Mouse (Mus musculus) retina, postnatal 7 days (tissue): ENCODE data around the gene Tgds.
"Not testable (repeated sequence)": the region's sequence is repeated elsewhere in the genome, so short reads cannot be mapped to it uniquely, and the experiment has no call there.

Experiments used
- DNase-seq: peaks from one replicate; pipeline ENCODE4 v3.0.0-alpha.2; 2012; ENCODE audit warnings: low read depth, low spot score

Tgds gene

DNA sequence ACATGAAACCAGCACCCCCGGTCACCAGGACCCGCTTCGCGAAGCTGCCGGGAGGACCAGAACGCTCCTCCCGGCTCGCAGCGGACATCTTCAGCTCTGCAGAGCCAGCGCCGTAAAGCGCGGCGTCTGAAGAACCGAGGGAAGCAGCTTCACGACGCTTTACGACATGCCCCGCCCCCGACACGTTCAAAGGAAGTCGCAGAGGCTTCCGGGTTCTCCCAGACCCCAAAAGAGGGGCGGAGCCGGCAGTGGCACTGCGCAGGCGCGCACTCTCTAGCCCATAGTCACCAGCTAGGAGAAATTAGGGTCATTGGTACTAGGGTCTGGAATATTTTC, at the start of gene Tgds:
Tgds (minus strand) TSS at position 114 of the 336 bp plus-strand sequence.
- DNase-seq, result peak; percentile 97

DNA sequence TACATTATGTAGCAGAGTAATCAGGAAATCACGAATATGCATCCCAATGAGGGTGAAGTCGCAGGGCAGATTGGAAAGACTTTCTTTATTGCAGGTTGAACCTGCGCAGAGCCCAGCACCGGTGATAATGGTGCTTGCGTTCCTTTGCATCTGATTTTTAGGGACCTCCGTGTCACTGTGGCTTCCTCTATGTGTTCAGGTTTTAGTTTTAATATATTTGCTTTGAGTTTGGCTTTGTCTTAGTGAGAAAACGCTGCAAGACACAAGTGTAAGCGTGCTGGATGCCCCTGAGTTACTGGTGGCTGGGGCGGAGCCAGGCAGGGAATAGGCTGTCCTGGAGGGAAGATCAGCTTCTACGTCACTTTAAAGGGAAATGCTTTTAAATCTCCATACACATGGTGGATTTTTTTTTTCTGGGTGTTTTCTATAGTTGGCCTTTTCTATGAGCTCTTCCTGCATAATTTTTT, 48.2 kb upstream of the Tgds start:
- DNase-seq, result peak; percentile 14

DNA sequence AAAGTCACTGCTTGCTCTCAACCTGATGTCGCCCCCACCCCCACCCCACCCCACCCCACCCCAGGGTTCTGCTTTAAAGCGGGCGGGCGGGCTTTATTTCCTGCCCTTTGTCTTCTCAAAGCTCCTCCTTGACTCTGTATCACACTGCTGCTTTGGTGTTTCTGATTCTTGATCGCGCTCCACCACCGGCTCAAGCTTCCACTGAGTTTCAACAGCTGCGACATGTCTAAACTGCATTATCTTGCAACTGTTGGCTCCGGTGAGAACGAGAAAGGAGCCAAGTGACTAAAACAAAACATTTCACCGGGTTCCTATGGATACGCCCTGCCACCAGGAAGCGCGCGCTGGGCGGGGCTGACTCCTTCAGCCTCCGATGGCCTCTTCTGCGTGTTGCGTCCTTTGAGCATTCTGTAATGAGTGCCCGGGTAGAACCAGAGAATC, 47.6 kb upstream of the Tgds start:
- no peak for DNase-seq

DNA sequence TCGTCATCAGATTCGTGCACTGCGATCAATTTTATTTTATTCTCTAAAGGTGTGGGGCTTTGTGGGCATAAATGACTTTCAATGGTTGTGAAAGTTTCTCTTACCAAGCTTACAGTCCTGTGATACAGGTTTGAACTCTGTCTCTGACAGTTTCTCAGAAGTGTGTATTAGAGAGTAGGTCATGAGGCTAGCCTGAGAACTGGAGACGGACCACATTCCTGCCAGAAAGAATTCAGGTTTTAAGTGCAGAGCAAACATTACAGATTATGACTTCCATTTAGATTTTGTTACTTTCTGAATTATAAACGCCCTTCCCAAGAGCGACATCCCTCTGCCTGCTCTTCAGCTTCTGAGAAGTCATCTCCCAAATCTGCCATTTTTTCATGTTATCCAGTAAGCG, 47.1 kb upstream of the Tgds start:
- no peak for DNase-seq

DNA sequence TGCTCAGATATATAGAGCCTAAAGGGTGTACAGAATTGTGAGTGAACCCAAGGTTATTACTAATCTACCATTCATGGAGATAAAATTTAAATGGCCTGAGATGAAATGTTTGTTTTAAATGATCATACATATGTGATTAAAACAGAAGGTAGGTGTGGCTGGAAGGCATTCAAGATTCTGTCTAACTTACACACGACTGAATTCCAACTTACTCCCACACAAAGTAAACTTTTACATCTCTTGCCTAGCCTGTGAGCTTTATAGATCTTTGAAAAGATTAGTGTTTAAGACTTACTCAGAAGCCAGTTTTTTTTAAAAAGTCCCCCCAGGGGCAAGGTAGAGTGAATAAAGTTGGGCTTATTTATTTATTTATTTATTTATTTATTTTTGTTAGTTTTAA, 46.7 kb upstream of the Tgds start:
- DNase-seq, result no peak

DNA sequence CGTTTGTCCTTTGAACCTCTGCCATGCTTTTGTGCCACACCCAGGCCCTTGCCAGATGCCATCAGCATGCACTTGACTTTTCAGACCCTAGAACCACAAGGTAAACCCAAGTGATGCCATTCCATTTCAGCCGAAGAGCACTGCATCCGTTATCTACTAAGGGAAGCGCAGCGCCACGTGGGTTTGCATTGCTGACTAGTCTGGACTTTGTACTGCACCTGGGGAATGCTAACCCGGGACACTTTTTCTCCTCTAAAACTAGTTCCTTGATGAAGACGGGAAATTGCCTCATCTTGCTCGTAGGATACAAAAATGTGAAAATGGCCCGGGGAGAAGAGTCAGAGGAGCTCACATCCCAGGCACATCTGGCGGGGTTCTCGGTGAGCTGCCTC, 43.1 kb upstream of the Tgds start:
- DNase-seq, result no peak

DNA sequence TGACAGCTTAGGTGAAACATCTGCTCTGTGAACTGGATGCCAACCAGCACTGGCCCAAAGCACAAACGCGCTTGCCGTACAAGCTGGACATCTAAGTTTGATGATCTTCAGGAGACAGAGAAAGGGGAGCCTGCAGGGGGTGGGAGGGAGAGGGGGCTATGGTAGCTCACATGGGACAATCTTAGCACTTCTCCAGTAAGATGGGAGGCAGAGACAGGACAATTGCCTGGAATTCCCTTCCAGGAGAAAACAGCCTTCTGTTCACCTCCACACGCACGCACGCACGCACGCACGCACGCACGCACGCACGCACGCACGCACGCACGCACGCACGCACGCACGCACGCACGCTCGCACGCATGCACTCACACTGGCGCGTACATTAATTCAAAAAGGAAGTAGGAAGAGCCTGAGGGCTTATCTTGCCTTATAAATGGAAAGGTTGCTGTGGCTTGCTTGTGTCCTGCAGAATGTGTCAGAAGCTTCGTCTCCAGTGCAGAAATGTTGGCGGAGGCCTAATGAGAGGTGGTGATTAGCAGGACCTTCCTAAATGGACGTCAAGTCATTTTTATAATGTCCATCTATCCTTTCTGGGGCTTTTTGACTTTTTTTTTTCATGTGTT, 42.6 kb upstream of the Tgds start:
- no peak for DNase-seq

DNA sequence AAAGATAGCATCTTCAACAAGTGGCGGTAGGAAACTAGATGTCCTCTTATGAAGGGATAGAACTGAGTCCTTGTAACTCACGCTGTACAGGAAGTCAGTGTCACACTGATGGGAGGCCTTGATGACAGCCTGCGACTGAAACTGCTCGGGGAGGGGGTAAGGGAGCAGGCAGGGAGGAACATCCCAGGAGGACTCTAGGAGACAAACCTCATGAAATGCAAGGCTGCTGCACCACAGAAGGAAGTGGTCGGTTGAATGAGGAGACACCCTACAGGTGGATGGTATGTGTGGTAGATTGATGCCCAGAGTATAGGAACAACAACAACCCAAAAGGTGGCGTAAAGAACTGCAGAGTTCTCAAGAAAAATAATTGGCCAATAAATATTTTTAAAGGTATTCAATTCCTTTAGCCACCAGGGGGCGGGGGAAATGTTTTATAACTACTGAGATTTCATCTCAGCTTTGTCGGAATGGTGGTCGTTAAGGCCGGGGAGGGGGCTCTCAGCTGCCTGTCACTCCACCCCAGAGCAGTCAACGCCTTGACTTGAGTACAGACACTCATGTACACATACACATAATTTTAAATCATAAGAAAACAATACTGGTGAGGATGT, 41.1 kb upstream of the Tgds start:
- DNase-seq, result no peak

DNA sequence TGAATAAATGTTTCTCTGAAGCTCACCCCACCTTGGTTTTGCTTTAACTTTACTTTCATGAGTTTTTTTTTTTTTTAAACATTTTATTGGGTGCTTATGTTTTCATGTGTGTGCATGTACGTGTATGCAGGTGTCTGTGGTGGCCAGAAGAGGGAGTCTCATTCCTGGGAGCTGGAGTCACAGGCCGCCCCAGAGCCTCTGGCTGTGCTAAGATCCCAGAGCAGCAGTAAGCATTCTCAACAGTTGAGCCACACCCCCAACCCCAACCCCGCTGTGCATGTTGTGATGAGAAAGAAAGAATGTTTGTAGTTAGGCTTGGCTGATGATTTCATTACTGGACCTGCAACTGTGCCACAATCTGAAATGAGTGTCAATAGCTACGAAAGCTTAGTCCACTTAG, 36.2 kb upstream of the Tgds start:
- DNase-seq, result no peak

DNA sequence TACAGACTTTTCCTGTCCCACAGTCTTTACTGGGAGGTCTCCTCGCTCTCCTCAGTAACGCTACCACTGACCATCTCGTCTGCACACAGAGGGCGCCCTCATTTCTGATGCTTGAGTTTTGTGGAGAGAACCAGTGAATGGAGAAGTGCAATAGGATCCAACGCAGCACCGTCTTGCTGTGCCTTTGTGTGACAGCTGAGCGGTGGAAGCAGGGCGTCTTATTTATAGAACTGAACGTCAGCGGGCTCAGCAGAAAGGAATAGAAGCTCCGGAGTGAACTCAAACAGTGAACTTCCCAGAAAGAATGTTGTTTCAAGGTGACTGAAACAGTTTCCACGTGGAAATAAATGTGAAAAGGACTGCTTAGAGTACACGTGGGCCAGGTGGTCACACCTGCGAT, 30.1 kb upstream of the Tgds start:
- DNase-seq, result no peak

DNA sequence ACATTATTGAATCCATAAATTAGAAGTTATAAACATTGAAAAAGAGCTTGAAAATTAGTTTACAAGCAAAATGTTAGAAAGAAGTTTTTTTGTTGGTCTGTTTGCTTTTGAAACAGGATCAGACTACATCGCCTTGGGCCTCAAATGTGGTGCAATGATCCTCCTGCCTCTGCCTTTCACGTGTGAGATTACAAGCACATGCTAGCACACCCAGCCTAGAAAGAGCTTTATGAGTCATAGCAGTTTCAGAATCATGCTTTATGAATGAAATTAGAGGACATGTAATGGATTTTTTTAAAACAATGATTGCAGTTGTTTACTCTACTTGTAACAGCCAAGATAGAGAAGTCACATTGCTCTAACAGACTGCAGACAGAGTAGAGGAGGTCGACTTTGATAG, 29.2 kb upstream of the Tgds start:
- DNase-seq, result no peak

DNA sequence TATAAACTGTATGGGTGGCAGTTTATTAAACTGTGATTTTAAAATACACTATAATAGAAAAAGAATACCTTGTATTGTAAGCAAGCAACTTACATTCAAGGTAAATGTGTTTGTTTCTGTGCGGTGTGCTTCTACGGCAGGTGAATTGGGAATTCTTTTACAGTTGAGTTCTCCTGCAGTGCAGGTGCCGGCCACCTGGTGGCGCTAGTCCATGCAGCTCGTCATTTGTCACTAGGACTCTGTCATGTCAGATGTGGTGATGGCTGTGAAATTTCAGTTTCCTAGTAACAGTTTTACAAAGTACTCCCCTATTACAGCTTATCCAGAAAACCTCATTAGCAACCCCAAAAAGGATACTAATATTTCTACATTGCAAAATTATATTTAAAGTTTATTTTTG, 24.6 kb upstream of the Tgds start:
- DNase-seq, result no peak

DNA sequence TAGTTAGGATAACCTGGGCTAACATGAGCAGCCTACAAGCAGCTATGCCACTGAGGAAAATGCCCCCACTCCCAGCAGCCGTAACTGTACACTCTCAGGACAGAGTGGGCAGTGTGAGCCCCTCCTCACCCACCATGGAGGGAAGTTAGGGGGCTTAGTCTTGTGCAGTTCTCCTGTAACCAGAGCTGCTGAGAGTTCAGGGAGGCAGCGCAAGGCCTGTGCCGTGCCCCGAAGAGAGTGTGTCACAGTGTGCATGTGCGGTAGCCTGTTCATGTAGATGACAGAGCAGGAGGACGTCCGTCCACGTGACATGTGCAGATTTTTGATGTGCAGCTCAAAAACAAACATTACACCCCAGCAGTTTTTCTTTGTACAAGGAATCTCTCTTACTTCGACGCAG, 24.2 kb upstream of the Tgds start:
- no peak for DNase-seq

DNA sequence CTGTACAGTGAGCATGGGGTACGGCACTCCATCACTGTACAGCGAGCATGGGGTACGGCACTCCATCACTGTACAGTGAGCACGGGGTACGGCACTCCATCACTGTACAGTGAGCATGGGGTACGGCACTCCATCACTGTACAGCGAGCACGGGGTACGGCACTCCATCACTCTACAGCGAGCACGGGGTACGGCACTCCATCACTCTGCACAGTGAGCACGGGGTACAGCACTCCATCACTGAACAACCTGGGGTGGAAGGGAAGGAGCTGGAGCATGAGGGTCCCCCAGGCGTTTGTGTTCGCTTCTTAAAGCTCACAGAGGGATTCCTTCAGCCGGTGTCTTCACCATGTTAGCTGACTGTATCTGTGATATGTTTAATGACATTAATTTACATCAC, 23.5 kb upstream of the Tgds start:
- DNase-seq, result not testable (repeated sequence)

DNA sequence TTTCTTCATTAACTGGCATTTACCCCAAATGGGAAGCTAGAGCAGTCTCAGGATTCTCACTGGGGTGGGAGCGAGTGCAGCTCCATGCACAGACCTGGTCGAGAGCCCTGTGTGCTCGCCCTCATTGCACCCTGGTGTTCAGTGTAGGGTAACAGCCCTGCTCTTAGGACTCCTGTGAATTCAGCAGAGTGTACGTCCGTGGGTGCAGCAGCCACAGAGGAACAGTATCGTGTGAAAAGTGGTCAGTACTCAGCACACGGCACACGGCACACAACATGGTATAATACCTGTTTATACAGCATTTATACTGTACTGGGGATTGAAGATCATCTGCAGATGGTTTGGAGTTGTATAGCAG, 19.7 kb upstream of the Tgds start:
- DNase-seq, result no peak

DNA sequence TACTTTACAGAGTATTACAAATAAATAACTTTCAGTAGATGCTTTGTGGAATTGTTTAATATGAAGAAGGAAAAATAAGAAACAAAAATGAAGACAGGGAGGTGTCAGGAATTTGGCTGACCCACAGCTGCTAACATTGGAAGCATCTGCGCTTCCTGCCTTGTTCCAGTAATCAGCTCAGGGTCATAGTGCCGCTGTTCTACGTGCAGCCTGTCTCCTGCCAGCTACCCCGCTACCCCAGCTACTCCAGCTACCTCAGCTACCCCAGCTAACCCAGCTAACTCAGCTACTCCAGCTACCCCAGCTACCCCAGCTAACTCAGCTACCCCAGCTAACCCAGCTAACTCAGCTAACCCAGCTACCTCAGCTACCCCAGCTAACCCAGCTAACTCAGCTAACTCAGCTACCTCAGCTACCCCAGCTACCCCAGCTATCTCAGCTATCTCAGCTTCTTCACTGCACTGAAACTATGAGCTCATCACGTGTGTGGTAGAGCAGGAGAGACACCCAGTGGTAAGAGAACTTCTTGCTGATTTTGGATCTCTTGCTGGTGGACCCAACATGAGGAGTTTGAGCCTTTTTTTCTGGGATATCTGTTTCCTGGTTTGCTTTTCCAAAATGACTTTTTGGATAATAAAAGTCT, 19.2 kb upstream of the Tgds start:
- DNase-seq, result no peak

DNA sequence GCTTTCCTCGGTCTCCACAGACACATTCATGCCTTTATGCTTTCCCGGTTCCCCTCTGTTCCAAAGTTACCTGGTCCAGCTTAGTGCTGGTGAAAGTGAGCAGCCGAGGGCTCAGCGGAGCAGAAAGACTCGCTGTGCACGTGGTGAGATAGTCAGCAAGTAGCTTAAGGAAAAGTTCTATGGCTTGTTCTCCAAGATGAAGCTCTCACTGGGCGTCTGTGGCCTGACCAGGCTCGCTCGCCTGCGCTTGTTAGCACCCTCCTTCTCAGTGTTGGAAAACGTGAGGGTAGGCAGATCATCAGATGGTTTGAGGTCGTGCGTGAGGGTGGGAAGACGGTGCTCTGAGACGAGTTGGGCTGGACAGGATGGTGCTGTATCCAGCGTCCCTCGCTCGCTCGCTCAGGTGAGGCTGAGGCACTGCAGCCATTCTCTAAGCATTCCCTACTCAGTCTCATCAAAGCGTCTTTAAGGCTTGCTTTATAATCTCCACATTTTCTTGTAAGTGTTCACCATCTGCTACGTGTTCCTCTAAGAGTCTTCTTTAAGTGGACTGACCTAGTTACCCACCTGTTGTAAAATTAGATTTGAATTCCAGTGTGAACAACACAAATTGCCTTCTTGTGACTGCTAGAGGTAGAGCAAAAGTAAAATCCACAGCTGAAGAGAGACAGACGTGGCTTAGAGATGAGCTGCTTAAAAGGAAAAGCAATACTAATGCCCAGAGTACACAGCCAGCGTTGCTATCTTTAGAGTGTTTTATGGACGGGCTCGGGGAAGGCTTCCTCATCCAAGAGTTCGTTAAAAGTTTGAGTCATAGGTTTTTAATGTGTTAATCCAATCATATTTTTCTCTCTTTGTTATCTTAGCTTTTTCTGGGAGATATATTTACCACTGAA, 18.3 kb upstream of the Tgds start:
- DNase-seq, result peak; percentile 55

DNA sequence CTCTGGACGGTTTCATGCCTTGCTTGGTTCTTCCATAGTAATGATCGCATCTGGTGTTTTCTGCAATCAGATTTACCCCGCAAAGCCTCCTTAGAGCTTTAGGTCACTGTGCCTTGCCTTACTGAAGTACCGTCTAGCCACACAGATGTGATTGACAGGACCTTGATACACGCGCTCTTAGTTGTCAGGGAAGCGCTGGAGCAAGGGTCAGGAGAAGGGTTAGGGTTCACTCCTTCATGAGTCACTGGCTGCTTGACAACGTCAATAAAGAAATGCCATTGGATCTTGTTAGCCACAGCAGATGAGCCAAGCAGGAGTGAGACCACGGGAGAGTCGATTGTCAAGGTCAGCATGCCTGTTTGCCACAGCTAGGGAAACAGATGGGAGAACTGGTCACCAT, 16.0 kb upstream of the Tgds start:
- no peak for DNase-seq

DNA sequence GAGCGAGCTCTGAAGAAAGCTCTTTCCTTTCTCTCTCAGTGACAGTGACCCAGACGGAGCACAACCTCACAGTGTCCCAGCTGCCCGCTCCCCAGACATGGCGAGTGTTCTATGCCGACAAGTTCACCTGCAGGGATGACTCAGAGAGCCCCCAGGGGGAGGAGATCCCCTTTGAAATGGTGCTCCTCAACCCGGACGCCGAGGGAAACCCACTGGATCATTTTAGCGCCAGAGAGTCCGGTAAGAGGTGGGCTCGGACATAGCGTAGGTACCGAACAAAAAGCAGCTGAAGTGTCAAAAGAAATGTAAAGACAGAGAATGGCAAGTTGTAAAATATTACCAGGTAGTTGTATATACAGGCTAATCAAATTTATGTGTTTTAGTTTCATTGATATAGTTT, 15.5 kb upstream of the Tgds start:
- DNase-seq, result no peak

DNA sequence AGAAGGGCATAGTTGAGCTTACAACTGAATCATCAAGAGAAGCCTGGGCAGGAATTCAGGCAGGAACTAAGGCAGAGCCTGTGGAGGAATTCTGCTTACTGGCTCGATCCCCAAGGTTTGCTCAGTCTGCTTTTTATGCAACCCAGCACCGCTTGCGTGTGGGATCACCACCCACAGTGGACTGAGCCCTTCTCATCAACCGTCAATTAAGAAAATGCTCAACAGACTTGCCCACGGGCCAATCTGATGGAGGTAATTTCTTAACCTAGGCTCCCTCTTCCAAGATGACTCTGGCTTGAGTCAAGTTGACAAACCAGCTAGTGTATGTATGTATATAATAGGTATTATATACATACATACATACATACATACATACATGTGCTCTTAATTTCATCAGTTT, 9.7 kb upstream of the Tgds start:
- no peak for DNase-seq

DNA sequence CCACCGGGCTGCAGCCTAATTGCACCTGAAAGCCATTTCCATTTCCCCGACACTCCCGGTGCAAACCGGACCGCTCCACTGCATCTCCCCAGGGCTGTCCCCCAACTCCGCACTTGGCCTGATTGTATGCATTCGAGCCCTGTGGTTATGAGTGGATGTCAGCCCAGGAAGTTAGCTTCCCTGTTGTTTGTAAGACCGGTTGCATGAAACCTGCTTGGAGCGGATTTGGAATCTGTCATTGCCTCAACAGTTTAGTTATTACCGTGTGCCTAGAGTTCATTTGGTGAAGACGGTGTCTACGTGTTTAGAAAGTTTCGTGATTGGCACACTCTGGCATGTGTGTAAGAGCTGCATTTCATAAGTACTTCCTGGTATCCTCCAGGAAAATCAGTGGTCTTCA, 4.9 kb upstream of the Tgds start:
- DNase-seq, result no peak

DNA sequence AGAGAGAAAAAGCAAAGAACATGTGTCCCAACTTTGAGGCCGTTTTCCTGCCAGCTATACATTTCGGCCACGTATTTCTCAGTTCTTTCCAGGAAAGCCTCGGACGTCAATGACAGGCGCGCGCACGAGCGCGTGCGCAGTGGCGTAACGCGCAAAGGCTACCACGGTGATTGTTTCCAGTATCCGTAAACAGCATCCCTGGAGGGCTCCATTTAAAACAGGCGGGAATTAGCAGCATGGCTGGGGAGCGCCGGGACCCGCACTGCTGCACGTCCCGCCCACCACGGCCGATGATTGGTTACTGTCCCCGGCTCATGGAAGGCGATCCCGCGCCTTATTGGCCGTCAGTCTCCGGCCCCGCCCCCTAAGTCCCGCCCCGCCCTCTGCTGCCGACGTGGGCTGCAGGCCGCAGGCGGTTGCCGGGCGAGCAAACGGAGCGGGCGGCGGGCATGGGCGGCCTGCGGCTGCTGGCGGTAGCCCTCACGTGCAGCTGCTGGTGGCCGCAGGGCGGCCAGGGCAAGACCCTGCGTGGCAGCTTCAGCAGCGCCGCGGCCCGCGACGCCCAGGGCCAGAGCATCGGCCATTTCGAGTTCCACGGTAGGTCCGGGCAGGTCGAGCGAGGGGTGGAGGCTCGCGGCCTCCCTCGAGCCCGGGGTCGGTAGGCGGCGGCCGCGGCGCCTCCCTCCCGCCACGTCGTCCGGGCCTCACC, 4.3 kb upstream of the Tgds start, which contains the start of gene Gpr180:
Gpr180 (plus strand) TSS at position 415 of the 709 bp plus-strand sequence.
- peak; percentile 95 for DNase-seq
